Mouse (Mus musculus): ENCODE results near the gene Adamts14. TPM values are rescaled to one million over a fixed set of nuclear protein-coding genes. Genes with fewer than 3 reads are reported as not detected.

The Adamts14 gene
- total RNA-seq, 4 experiments from 2014 or later = 1.5 to 2.0 (median 1.8) TPM

- no peak for DNase-seq (ENCODE audit: low spot score in 2 of 2)
Measured at GRCm38 (mm10) chr10:61232858-61233567, 40.2 kb downstream of the Adamts14 start.

GRCm38 (mm10) chr10:61231756-61232155 is 41.5 kb downstream of the Adamts14 start:
- DNase-seq (ENCODE audit: low spot score in 2 of 2) = no peak

GRCm38 (mm10) chr10:61226784-61227396 is 46.3 kb downstream of the Adamts14 start:
- no peak for DNase-seq (ENCODE audit: low spot score in 2 of 2)

GRCm38 (mm10) chr10:61225694-61226093 is 47.5 kb downstream of the Adamts14 start:
- DNase-seq (ENCODE audit: low spot score in 2 of 2) = no peak

- no peak for DNase-seq (ENCODE audit: low spot score in 2 of 2)
Measured at GRCm38 (mm10) chr10:61219318-61219717, 53.9 kb downstream of the Adamts14 start.

- DNase-seq (ENCODE audit: low spot score in 2 of 2) = no peak
Measured at GRCm38 (mm10) chr10:61216163-61216562, 57.1 kb downstream of the Adamts14 start.

- no peak for DNase-seq (ENCODE audit: low spot score in 2 of 2)
Measured at GRCm38 (mm10) chr10:61215658-61216057, 57.6 kb downstream of the Adamts14 start.

GRCm38 (mm10) chr10:61212817-61213216 is 60.4 kb downstream of the Adamts14 start:
- DNase-seq (ENCODE audit: low spot score in 2 of 2) = no peak

GRCm38 (mm10) chr10:61211743-61212142 is 61.5 kb downstream of the Adamts14 start:
- DNase-seq (ENCODE audit: low spot score in 2 of 2) = peak; percentile 28 to 30

- no peak for DNase-seq (ENCODE audit: low spot score in 2 of 2)
Measured at GRCm38 (mm10) chr10:61211105-61211504, 62.1 kb downstream of the Adamts14 start.

GRCm38 (mm10) chr10:61208114-61208684 is 65.0 kb downstream of the Adamts14 start:
- no peak for DNase-seq (ENCODE audit: low spot score in 2 of 2)

GRCm38 (mm10) chr10:61203930-61204329 is 69.3 kb downstream of the Adamts14 start:
- no peak for DNase-seq (ENCODE audit: low spot score in 2 of 2)

- no peak for DNase-seq (ENCODE audit: low spot score in 2 of 2)
Measured at GRCm38 (mm10) chr10:61201596-61202318, 71.5 kb downstream of the Adamts14 start.

- DNase-seq (ENCODE audit: low spot score in 2 of 2) = no peak
Measured at GRCm38 (mm10) chr10:61200998-61201397, 72.2 kb downstream of the Adamts14 start.

GRCm38 (mm10) chr10:61200232-61200820 is 72.9 kb downstream of the Adamts14 start:
- no peak for DNase-seq (ENCODE audit: low spot score in 2 of 2)

- peak; percentile 39 to 76 for DNase-seq (ENCODE audit: low spot score in 2 of 2)
Measured at GRCm38 (mm10) chr10:61199566-61200213, 73.5 kb downstream of the Adamts14 start.

- no peak for DNase-seq (ENCODE audit: low spot score in 2 of 2)
Measured at GRCm38 (mm10) chr10:61195718-61196291, 77.4 kb downstream of the Adamts14 start.

GRCm38 (mm10) chr10:61195216-61195615 is 78.0 kb downstream of the Adamts14 start:
- no peak for DNase-seq (ENCODE audit: low spot score in 2 of 2)

- DNase-seq (ENCODE audit: low spot score in 2 of 2) = no peak
Measured at GRCm38 (mm10) chr10:61194611-61195010, 78.6 kb downstream of the Adamts14 start.

- no peak for DNase-seq (ENCODE audit: low spot score in 2 of 2)
Measured at GRCm38 (mm10) chr10:61188010-61188409, 85.2 kb downstream of the Adamts14 start.

- no peak for DNase-seq (ENCODE audit: low spot score in 2 of 2)
Measured at GRCm38 (mm10) chr10:61187001-61187400, 86.2 kb downstream of the Adamts14 start.
